Mouse (Mus musculus) hindbrain, embryonic 10.5 days (tissue): ENCODE data around the gene Rgcc. TPM values are rescaled to one million over a fixed set of nuclear protein-coding genes. Genes with fewer than 3 reads are reported as not detected.

Source experiments
- DNase-seq: peaks from one replicate; pipeline ENCODE4 v3.0.0-alpha.2; 2017; ENCODE audit warnings: low spot score
- H3K27ac ChIP-seq: fragments of 300-500 bp; sonication (generic); 2 replicates; pipeline ENCODE4 v1.5.1; 2016; ENCODE audit warnings: mild to moderate bottlenecking, moderate library complexity
- H3K27me3 ChIP-seq: fragments of 300-500 bp; sonication (generic); 2 replicates; pipeline ENCODE4 v1.6.1; 2016; ENCODE audit warnings: mild to moderate bottlenecking; ENCODE audit not compliant: poor library complexity, insufficient read depth, severe bottlenecking
- H3K36me3 ChIP-seq: fragments of 300-500 bp; sonication (generic); 2 replicates; pipeline ENCODE4 v1.6.1; 2016; ENCODE audit warnings: mild to moderate bottlenecking, moderate library complexity
- H3K4me1 ChIP-seq: fragments of 300-500 bp; sonication (generic); replicated peaks from 2 replicates; pipeline ENCODE4 v1.6.1; 2016; ENCODE audit warnings: mild to moderate bottlenecking
- H3K4me3 ChIP-seq: fragments of 300-500 bp; sonication (generic); 2 replicates; pipeline ENCODE4 v1.5.1; 2016; ENCODE audit warnings: mild to moderate bottlenecking, moderate library complexity
- H3K9me3 ChIP-seq: fragments of 300-500 bp; sonication (generic); 2 replicates; pipeline ENCODE4 v1.6.1; 2016; ENCODE audit warnings: mild to moderate bottlenecking, moderate library complexity
- WGBS: fragments of 180-500 bp; shearing (Covaris S2); methylation state at CpG from one replicate; pipeline ENCODE4 v1.1.7; 2016; 5-methylcytosine and 5-hydroxymethylcytosine counted together
- polyA plus RNA-seq: library from polyadenylated mRNA; unstranded; fragments of >200 nt; fragmentation: Nextera tagmentation; extraction: Ambion mirVana; gene quantifications from 2 replicates; pipeline ENCODE4 v1.2.1, GENCODE M21; 2016

Rgcc gene
- polyA plus RNA-seq, 1 experiment from 2014 or later: 26.2 TPM

DNA sequence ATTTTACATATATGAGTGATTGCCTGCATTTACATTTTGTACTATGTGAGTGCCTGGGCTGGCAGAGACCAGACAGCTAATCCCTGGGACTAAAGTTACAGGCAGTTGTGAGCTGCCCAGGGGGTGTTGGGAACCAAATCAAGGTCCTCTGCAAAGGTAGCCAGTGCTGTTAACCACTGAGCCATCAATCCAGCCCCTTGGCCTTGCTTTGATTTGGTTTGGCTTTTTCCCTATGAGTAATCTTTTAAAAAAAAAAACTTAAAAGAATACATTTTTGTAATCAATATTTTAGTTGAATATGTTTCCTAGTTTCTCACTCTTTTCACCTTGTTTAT lies 59.1 kb downstream of the Rgcc start:
- Histone ChIP-seq H3K27ac (no peak overlapping the region), H3K36me3 (no peaks in the 10 kb centered on the region), H3K27me3 (no peaks in the 10 kb centered on the region), H3K4me3 (no peak overlapping the region), H3K4me1 (peaks cover 26% of the 10 kb centered on the region), H3K9me3 (peaks cover 5% of the 10 kb centered on the region; the same call in 1 of the 2 replicates)
- no peak for DNase-seq

DNA sequence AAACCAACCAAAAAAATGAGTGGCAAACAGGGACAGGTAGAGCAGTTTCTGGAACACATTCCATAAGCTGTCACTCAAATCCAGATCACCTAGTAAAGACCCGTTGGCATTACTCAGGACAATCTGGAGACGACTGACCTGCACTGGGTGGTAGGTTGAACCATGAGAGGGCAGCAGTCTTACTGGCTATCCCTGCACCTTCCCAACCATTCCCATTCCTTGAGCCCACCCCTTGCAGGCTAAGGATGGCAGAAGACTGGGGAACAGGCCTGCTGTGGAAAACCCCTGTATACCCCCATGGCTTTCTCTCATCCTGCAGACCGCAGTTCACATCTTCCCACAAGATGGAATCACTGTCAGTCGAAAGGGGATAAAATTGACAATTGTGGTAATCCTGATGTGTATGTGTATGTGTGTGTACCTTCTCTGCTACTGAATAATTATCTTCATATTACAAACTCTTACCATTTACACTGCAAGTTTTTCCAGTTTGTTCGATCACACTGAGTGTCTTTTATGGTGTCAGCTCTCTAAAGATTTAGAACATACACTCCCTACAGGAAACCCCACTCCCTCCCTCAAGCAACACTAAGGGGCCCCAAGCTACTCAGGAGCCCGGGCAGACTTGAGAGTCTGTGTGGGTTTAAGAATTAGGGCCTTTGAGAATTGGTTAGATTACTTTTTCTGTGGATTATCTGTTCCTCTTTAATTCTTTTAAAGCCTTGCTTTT lies 59.6 kb downstream of the Rgcc start:
- no peak for DNase-seq
- Histone ChIP-seq H3K4me3 (no peak overlapping the region), H3K27me3 (no peaks in the 10 kb centered on the region), H3K4me1 (peaks cover 31% of the 10 kb centered on the region), H3K27ac (no peak overlapping the region), H3K36me3 (no peaks in the 10 kb centered on the region), H3K9me3 (peaks cover 5% of the 10 kb centered on the region; the same call in 1 of the 2 replicates)
- WGBS: 80% methylated on average over 6 of the region's 6 CpGs

- Histone ChIP-seq H3K9me3 (peaks cover 5% of the 10 kb centered on the region; the same call in 1 of the 2 replicates), H3K4me3 (no peak overlapping the region), H3K27ac (no peak overlapping the region), H3K27me3 (no peaks in the 10 kb centered on the region), H3K4me1 (peaks cover 37% of the 10 kb centered on the region), H3K36me3 (no peaks in the 10 kb centered on the region)
- no peak for DNase-seq
- 69% methylated on average over 4 of the region's 4 CpGs for WGBS
Observed at GRCm38 (mm10) chr14:79241057-79241570, 60.3 kb downstream of the Rgcc start.

DNA sequence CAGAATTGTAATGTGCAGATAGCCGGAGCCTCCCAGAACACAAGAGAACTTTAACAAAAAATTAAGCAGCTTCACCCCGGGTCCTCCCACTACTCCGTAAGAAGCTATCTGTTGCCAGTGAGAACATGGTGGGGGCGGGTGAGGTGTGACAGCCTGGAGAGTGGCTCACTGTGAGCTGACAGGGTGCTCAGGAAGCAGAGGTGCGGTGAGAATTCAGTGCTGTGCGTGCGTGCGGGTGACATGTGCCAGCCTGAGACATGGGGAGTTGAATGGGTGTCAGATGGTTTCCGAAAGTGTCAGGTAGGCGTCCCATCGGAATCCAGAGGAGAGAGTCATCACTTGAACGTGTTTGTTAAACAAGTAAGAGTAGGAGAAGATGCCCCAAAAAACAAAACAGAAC lies 62.0 kb downstream of the Rgcc start:
- Histone ChIP-seq H3K9me3 (peaks cover 5% of the 10 kb centered on the region; the same call in 1 of the 2 replicates), H3K4me3 (no peak overlapping the region), H3K27me3 (no peaks in the 10 kb centered on the region), H3K36me3 (no peaks in the 10 kb centered on the region), H3K4me1 (peaks cover 36% of the 10 kb centered on the region), H3K27ac (no peak overlapping the region)
- 93% methylated on average over 12 of the region's 12 CpGs for WGBS
- DNase-seq: no peak

Other genes with a start within 250 kb of the Rgcc start
- not detected in 2 replicates for gene Zfp957, start 54.3 kb downstream of the Rgcc start, polyA plus RNA-seq
- 30.8 and 42.9 TPM in 2 replicates for gene Naa16, start 89.1 kb upstream of the Rgcc start, polyA plus RNA-seq
- 9.5 and 10.5 TPM in 2 replicates for gene Mtrf1, start 96.1 kb upstream of the Rgcc start, polyA plus RNA-seq
- gene Kbtbd7, start 124.9 kb upstream of the Rgcc start, polyA plus RNA-seq: 11.0 and 11.1 TPM in 2 replicates
- gene Kbtbd6, start 150.2 kb upstream of the Rgcc start, polyA plus RNA-seq: 4.9 and 6.0 TPM in 2 replicates
- 5.3 and 6.9 TPM in 2 replicates for gene Elf1, start 179.5 kb upstream of the Rgcc start, polyA plus RNA-seq
- gene Wbp4, start 179.9 kb upstream of the Rgcc start, polyA plus RNA-seq: 38.9 and 47.0 TPM in 2 replicates